Mouse (Mus musculus) thymus, postnatal 14 days (tissue): Measurements from ENCODE around the gene Lrrc47.

ENCODE experiments used
- DNase-seq: peaks from one replicate; pipeline ENCODE4 v3.0.0; 2021

Lrrc47 gene

DNA sequence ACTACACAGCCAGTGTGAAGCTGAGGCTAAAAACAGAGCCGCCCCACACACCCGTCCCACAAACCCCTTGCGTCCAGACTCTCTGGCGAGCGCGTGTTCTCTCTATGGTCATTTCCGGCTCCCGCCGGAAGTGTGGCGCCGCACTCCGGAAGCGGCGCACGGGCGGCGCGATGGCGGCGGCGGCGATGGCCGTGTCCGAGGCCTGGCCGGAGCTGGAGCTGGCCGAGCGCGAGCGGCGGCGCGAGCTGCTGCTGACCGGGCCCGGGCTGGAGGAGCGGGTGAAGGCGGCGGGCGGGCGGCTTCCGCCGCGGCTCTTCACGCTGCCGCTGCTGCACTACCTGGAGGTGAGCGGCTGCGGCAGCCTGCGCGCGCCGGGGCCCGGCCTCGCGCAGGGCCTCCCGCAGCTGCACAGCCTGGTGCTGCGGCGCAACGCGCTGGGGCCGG is at the start of gene Lrrc47:
Lrrc47 (plus strand) TSS at position 86 of the 444 bp plus-strand sequence.
- peak; percentile 83 for DNase-seq

DNA sequence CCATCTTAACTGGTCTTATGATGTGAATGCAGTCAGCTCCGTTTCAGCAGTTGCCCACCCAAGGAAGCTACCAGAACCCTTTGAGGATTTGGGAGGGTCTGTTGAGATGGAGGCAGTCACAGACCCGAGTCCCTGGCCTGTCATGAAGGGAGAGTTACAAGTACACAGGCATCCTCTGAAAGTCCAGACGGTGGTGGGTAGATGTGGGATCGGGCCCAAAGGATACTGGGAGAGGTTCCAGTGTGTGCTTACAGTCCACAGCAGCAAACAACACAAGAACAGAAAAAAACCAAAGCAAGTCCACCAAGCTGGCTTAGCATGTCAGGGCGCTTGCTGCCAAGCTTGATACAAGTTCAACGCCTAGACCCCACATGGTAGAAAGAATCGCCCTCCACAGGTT is 48.9 kb upstream of the Lrrc47 start:
- no peak for DNase-seq

DNA sequence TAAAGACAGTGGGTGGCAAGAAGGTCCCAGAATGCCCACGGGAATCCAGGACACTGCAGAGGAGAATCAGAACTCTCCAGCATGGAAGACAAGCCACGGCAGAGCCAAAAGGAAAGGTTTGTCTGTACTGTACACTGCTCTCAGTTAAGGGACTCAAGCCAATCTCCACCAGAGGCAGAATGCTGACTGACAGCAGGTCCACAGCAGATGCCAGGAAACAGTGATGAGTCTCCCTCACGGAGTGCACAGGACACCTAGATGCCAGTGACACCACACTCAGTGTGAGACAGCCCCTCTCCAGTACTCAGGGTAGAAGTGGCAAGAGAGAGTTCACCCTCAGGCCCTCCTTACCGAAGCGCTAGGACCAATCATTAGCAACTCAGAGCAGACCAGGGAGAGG is 44.9 kb upstream of the Lrrc47 start:
- no peak for DNase-seq

DNA sequence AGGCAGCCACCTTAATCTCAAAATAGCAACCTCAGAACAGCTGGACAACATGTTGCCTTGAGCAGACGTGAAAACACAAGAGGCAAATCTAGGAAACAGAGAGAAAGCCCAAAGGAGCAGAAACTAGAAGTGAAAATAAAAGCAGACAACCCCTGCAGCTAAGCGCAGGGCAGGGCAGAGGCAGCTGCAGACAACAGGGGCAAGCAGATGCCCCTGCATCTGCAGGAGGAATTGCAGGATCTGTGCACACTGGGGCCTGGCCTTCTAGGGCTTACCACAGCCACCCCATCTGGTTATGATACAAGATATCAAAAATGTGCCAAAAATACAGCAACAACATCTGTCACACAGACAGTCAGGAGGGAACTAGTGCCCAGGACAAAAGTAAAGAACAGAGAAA is 44.0 kb upstream of the Lrrc47 start:
- no peak for DNase-seq

DNA sequence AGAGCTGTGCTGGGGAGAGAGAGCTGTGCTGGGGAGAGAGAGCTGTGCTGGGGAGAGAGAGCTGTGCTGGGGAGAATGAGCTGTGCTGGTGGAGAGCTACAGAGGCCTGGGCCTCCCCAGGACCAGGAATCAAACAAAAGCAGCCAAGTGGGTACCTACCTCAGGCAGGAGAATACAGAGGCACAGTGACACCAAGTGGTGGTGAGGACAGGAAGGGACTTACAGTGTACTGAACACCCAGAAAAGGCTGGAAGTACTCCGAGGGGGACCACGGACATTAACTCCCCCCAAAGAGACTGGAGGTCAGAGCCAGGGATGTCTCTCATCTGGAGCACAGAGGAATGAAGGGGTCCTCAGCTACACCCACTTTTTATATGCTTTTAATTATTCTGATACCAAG is 43.5 kb upstream of the Lrrc47 start:
- DNase-seq = no peak

DNA sequence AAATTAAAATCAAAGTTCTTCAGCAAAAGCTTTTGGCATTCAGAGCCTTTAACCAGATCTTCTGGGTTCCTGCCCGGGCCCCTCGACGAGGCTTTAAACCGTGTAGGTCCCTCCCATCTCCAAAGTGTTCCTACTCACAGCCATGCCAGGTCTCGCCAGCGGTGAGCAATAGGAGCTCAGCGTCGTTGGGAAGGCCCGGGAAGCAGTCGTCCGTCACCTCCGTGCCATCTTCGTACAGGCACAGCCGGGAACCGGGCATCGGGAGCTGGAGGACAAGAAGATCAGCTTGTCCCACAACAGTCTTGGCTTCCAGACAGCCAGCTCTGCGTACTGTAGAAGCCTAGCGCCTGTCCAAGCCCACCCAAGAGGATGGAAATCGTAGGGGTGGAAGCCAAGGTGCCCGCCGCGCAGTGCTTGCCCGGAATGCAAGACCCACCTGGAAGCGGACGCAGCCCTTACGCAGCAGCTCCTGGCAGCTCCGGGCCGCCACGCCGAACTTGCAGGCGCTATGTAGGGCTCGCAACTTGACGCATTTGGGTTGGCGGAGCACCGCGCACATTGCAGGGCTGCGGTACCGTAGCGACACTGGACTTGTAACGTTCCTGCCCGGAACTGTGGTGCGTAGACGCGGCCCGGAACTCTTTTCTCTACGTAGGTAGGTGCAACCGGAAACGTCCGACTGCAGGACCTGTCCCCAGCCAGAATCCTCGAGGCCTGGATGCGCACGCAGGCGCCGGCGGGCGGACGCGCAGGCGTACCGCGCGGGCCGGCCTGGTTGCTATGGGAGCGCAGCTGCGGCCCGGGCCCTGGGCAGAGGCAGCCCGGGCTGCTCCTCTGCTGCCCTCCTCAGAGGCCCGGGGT is 36.9 kb upstream of the Lrrc47 start, which contains the start of the genes Dffb and Cep104:
Dffb (minus strand) TSS at position 696 of the 861 bp plus-strand sequence.
Cep104 (plus strand) TSS at position 764 of the 861 bp plus-strand sequence.
- DNase-seq = peak; percentile 93

DNA sequence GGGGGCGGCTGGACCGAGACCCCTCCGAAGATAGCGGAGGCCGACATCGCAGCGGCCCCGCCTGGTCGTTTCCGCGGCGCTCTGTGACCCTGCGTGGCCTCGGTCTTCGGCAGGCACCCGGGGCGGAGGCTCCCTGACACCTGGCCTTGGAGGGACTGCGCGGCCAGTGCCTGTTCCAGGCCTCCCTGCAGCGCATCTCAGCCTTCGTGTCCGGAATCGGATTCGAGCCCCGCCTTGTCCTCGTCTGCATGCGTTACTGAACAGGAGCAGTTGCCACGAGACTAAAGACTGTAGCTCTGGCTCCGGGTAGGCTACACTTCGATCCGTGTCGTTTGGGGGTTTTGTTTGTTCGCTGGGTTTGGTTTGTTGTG is 36.3 kb upstream of the Lrrc47 start:
- no peak for DNase-seq

DNA sequence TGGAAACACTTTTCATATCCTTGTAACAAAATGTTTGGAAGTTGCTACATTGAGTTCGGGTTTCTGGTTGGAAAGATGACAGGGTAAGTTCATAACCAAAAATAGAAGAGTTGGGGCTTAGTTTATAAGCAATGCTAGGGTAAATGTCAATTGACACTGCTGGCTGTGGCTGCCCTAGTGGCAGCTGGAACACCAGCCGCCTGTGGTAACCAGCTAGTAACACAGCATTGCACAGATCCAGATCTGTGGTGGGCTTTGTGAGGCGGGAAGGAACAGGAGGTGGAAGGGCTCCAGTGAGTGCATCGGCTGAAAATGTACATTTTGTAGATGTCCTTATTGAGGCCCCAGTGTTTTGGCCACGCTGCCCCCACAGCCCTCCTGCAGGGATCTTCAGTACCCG is 35.8 kb upstream of the Lrrc47 start:
- DNase-seq = peak; percentile 10

DNA sequence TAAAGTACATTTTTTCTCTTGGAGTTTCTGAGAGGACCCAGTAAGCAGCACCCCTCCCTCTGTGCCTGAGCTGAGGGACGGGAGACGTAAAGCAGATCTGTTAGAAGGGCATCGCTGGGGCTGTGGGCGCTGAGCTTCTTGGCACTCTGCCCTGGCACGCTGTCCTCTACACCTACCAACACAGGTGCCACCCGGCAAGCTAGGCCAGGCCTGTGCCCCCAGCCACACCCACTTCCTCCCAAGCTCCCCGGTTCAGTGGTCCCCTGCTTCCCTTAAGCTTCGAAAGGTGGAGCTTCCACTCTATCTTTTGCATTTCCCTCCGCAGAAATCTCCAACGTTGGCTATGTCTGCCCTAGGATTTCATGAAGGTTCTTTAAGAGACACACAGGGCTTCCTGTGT is 32.3 kb upstream of the Lrrc47 start:
- no peak for DNase-seq

DNA sequence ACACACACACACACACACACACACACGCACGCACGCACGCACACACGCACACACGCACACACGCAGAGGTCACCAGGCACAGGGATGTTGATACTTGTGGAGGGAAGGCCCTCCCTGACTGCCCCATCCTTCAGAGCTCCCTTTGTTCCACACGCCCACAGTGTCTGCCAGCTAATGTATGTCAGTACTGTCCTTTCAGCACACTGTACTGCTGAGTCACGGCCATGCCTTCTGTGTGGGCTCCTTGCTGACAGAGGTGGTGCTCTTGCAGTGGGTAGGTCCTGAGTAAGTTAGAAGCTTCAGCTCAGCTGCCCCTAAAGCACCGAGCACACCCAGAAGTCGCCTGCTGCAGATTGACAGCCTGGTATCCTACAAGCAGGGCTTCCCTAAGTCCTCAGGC is 31.1 kb upstream of the Lrrc47 start:
- no peak for DNase-seq

DNA sequence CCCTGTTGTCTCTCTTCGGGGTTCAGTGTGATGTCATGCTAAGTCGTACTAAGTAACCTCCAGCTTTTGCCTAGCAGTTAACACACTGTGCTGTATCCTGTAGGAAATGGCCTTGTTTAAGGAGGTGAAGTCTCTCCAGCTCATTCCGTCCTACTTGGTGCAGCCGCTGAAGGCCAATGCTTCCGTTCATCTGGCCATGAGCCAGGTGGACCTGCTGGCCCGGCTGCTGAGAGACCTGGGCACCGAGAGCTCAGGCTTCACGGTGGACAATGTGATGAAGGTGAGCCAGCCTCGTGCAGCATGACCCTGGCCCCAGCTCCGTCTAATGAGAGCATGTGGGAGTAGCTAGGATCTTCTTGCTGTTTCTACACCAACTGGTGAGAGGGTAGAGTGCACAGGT is 18.8 kb upstream of the Lrrc47 start:
- DNase-seq = no peak

DNA sequence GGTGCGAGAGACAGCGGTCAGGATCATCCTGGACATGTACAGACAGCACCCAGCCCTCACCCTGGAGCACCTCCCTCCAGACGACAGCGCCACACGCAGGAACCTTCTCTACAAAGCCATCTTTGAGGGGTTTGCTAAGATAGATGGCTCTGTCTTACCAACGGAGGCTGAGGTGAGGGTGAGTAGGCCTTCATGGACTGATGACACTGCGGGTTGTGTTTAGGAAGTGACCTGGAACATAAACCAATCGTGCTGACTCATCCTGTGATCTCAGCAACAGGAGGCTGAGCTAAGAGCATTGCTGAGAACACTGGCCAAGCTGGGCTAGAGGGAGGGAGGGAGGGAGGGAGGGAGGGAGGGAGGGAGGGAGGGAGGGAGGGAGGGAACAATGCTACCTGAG is 18.0 kb upstream of the Lrrc47 start:
- no peak for DNase-seq

DNA sequence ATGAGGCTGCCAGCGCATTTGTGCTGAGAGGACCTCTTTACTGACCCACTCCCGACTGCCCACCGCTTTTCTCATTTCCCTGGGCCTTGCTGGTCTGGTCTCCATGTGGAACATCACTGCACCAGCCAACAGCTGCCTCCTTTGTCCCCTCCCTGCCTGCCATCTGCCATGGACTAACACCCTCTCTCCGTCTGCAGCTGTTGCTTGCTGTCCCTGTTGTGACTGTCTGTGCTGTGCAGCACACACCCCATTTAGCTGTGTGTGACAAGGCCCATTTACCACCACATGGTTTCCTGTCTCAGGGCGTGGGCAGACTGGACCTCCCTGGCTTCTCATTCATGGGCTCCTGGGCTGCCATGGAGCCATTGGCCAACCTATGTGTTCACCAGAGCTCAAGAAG is 6.0 kb upstream of the Lrrc47 start:
- no peak for DNase-seq

DNA sequence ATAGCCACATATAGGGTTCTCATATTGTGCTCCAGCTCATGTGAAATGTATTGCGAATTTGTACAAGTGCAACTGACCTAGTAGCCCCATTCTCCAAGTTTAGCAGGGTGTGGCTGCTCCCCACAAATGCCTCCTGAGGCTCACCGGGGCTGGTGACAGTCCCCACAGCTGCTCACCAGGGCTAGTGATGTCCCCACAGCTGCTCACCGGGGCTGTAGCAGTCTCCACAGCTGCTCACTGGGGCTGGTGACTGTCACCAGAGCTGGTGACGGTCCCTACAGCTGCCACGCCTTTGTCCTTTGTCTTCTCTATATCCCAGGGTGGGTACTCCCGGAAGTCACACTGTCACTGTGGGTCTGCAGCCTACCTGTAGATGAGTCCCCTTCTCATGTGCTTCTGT is 5.3 kb upstream of the Lrrc47 start:
- DNase-seq = no peak

DNA sequence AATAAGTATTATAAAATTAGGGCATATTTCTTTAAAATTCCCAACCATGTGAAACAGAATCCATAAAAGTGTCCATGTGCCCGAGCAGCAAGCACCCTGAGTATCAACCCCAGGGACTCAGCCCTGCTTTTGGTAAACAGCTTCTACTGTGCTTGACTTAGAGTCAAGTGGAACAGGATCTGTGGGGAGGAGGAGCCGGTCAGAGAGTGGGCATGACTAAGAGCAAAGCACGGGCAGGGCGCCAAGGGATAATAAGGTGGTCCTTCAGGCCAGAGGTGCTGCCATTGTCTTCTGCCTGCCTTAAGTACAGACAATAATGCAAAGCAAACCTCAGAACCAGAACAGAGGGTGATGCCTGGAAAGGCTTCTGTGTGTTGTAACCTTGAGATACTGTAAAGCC is 3.8 kb upstream of the Lrrc47 start:
- DNase-seq = no peak

DNA sequence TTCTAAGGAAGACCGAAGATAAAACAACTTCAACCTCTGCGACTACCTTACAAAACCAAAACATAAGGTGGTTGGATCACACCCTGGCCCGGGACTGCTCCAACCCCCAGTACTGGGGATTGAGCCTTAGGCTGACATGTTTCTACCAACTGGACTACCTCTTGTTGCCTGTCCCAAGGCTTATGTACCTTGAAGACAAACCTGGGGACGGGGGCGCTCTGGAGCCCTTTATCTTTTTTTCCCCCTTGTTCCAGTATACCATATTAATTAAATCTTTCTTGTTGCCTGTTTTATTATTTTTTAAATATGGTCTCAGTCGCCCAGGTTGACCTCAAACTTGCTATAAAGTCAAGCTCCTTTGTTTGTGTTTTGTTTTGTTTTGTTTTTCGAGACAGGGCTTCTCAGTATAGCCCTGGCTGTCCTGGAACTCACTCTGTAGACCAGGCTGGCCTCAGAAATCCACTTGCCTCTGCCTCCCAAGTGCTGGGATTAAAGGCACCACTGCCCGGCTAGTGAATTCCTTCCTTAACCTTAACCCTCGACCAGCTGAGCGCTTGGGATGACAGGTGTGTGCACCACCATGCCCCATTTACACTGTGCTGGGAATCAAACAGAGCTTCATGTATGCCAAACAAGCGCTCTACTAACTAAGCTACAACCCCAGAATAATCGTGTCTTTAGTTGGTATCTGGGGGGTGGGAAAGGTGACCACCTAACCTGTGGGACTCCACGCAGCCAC is 455 bp upstream of the Lrrc47 start:
- DNase-seq = peak; percentile 21

DNA sequence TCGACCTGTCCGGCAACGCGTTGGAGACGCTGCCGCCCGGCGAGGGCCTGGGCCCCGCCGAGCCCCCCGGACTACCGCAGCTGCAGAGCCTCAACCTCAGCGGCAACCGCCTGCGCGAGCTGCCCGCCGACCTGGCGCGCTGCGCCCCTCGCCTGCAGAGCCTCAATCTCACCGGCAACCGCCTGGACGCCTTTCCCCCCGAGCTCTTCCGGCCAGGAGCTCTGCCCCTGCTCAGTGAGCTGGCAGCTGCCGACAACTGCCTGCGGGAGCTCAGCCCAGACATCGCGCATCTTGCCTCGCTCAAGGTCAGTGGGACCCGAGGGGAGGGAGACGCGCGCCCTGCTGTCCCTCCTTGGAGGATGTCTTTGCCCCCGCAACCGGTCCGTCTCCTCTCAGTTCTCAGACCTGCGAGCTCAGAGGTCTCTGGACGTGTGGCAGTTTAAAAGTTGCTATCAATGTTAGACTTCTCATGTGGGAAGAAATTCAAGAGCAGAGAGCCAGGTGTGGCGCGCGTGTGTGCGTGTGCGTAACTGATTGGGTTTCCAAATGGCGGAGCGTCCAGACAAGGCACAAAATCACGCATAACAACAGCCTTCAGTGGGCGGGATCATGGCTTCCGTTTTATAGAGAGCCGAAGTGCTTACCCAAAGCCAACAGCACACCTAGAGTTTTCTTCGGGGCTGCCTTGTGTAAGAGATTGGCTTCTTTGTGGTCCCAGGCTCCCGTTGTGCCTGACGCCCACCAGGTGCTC is 776 bp downstream of the Lrrc47 start:
- peak; percentile 47 for DNase-seq

DNA sequence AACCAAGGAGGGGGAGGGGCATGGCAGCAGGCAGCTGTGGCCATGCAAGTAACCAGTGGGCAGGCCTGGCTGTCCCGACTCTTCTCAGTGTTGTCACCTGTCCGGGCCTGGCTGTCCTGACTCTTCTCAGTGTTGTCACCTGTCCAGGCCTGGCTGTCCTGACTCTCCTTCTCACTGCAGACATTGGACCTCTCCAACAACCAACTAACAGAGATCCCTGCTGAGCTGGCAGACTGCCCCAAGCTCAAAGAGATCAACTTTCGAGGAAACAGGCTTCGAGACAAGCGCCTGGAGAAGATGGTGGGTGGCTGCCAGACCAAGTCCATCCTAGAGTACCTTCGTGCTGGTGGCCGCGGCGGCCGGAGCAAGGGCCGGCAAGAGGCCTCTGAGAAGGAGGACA is 3.9 kb downstream of the Lrrc47 start:
- DNase-seq = no peak

DNA sequence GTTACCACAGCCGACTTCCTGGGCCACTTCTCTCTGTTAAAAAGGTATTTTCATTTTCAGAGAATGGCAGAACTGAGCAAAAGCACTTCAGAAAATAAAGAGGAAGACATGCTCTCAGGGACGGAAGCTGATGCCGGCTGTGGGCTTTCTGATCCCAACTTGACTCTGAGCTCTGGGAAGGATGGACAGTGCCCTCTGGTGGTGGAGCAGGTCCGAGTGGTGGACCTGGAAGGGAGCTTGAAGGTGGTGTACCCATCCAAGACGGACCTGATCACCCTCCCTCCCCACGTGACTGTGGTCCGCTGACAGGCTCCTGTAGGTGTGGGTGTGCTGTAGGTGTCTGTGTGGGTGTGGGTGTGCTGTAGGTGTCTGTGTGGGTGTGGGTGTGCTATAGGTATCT is 8.0 kb downstream of the Lrrc47 start:
- peak; percentile 58 for DNase-seq

DNA sequence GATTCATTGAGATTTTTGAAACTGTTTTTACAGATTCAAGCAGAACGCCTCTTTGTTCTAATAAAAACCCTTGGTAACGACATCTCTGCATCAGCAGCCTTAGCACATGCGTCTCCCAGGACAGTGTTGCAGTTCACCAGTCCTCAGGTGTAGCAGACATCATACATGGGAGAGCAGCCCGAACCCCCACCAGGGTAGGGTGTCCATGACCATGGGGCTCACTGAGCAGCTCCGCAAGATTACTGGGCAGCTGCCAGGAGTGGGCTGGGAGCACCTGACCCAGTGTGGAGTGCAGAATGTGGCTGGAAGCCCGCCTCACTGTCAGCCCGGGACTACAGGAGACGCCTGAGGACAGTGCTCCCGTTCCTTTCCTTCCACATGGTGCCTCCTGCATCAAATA is 9.9 kb downstream of the Lrrc47 start:
- no peak for DNase-seq

DNA sequence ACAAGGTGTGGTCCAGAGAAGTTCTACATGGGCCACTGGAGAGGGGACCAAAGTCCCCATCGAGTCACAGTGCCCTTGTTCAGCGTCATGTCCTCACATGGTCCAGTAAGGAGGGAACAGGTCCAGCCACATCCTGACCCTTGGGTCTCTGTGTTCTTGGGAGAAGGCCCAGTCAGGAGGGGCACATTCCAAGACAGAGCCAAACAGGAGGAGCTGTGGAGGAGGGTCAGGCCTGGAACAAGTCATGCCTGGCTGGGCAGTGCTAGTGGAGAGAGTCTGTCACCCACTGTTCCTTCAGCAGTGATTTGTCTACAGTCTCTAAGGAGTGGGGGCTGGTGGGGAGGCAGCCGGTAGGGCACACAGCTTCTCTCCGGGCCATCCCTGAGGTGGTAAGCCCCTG is 10.9 kb downstream of the Lrrc47 start:
- no peak for DNase-seq

DNA sequence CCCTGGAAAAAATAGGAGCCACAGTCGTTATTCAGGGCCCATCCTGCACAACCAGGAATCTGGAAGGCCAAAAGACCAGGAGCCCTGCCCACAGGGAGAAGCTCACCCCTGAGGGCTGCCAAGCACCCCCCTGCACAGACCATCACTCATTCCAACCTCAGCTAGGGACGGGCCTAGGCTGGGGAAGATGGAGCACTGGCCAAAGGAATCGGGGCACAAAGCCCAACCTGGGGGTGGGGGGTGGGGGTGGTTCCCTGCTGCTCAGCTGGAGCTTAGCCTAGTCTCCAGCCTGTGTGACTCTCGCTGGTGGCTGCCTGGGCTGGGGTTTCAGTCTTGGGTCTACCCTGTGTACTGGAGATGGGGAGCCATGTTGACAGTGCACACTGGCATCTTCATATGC is 11.3 kb downstream of the Lrrc47 start:
- DNase-seq = no peak
